Mouse (Mus musculus) lung, postnatal 10 days (tissue): ENCODE measurements around the gene Olfr137.

Experiments
- DNase-seq: peaks from one replicate; pipeline ENCODE4 v3.0.0; 2021

The Olfr137 gene

DNA sequence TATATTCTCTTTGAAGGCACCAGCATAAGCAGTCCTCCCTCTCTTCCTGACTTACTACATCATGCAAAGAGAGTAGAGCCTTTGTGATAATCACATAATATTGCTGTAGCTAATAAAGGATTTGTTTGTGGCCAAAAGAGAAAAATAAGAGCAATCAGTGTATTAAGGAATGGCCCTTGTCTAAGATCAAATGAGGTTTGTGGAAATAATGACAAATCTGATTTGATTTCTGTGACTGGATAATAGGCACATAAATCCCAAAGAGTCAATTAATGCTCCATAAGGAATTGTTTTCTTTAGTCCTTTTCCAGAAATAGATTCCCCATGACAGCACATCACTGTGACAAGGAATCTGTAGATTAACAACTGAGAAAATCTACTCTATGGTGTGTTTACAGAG lies at the start of gene Olfr137:
Olfr137 (minus strand) TSS at position 101 of the 400 bp plus-strand sequence.
- DNase-seq: no peak

- no peak for DNase-seq
Observed at GRCm38 (mm10) chr17:38329531-38329930, 22.2 kb upstream of the Olfr137 start, which contains the start of gene Olfr136. Gene Olfr136 (plus strand): TSS chr17:38329831.

DNA sequence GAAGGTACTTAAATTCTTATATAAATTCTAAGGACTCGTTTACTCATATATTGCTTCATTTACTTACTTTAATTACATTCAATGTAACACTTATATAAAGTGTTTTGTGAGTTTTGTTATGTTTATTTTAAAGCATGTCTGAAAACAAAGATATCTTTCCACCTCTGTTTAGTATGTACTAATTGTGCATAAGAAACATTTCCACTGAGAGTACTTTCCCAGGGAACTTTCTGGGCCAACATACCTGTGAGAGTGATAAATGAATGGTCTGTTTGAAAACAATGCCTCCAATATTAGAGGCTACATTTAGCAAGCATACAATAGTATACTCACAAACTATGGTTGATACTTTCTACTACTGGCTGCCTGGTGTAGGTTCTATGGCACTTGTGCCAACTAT lies 46.6 kb downstream of the Olfr137 start, which contains the start of gene Olfr138:
Olfr138 (plus strand) TSS at position 301 of the 400 bp plus-strand sequence.
- no peak for DNase-seq
